Mouse (Mus musculus) testis, adult 2 months (tissue): ENCODE results near the gene Cog5.

Experiments
- CTCF ChIP-seq: fragments of 200-500 bp; IDR thresholded peaks from 2 replicates; pipeline ENCODE4 v1.5.1; 2012; ENCODE audit warnings: low read depth, mild to moderate bottlenecking, inconsistent platforms, low read length, moderate library complexity; ENCODE audit not compliant: control insufficient read depth, insufficient read depth, insufficient replicate concordance
- POLR2A ChIP-seq: fragments of 200-500 bp; IDR thresholded peaks from 2 replicates; pipeline ENCODE4 v1.6.1; 2012; ENCODE audit warnings: low read depth, mild to moderate bottlenecking, inconsistent platforms, low read length, moderate library complexity; ENCODE audit not compliant: control insufficient read depth

- TF ChIP-seq POLR2A (no peak), CTCF (no peak)
Observed at GRCm38 (mm10) chr12:31896295-31896694, 241.6 kb downstream of the Cog5 start.
